Mouse (Mus musculus): ENCODE data around the gene 1700021F05Rik. TPM values are rescaled to one million over a fixed set of nuclear protein-coding genes. Genes with fewer than 3 reads are reported as not detected.
"Not testable (repeated sequence)": the region's sequence is repeated elsewhere in the genome, so short reads cannot be mapped to it uniquely, and the experiment has no call there.

Gene 1700021F05Rik
- total RNA-seq, 1 experiment from 2014 or later, result 45.8 TPM

GRCm38 (mm10) chr10:43551388-43551787 is 10.6 kb upstream of the 1700021F05Rik start:
- ATAC-seq (replicated peaks in 1 of 2; ENCODE audit: insufficient read depth in 1 of 2, low FRiP score in 2 of 2, low TSS enrichment in 1 of 2, low read depth in 1 of 2, poor library complexity in 2 of 2, severe bottlenecking in 2 of 2), result no peak

GRCm38 (mm10) chr10:43550923-43551322 is 10.1 kb upstream of the 1700021F05Rik start:
- ATAC-seq (replicated peaks in 1 of 2; ENCODE audit: insufficient read depth in 1 of 2, low FRiP score in 2 of 2, low TSS enrichment in 1 of 2, low read depth in 1 of 2, poor library complexity in 2 of 2, severe bottlenecking in 2 of 2), result no peak

GRCm38 (mm10) chr10:43549411-43549810 is 8.6 kb upstream of the 1700021F05Rik start:
- ATAC-seq (replicated peaks in 1 of 2; ENCODE audit: insufficient read depth in 1 of 2, low FRiP score in 2 of 2, low TSS enrichment in 1 of 2, low read depth in 1 of 2, poor library complexity in 2 of 2, severe bottlenecking in 2 of 2), result no peak

GRCm38 (mm10) chr10:43541153-43541544 is 355 bp upstream of the 1700021F05Rik start:
- ATAC-seq (replicated peaks in 1 of 2; ENCODE audit: insufficient read depth in 1 of 2, low FRiP score in 2 of 2, low TSS enrichment in 1 of 2, low read depth in 1 of 2, poor library complexity in 2 of 2, severe bottlenecking in 2 of 2), result no peak

- no peak for ATAC-seq (replicated peaks in 1 of 2; ENCODE audit: insufficient read depth in 1 of 2, low FRiP score in 2 of 2, low TSS enrichment in 1 of 2, low read depth in 1 of 2, poor library complexity in 2 of 2, severe bottlenecking in 2 of 2)
Measured at GRCm38 (mm10) chr10:43539746-43540310, 966 bp downstream of the 1700021F05Rik start.

- ATAC-seq (replicated peaks in 1 of 2; ENCODE audit: insufficient read depth in 1 of 2, low FRiP score in 2 of 2, low TSS enrichment in 1 of 2, low read depth in 1 of 2, poor library complexity in 2 of 2, severe bottlenecking in 2 of 2), result no peak
Measured at GRCm38 (mm10) chr10:43538831-43539230, 2.0 kb downstream of the 1700021F05Rik start.

- ATAC-seq (replicated peaks in 1 of 2; ENCODE audit: insufficient read depth in 1 of 2, low FRiP score in 2 of 2, low TSS enrichment in 1 of 2, low read depth in 1 of 2, poor library complexity in 2 of 2, severe bottlenecking in 2 of 2), result no peak
Measured at GRCm38 (mm10) chr10:43537652-43538051, 3.1 kb downstream of the 1700021F05Rik start.

- ATAC-seq (replicated peaks in 1 of 2; ENCODE audit: insufficient read depth in 1 of 2, low FRiP score in 2 of 2, low TSS enrichment in 1 of 2, low read depth in 1 of 2, poor library complexity in 2 of 2, severe bottlenecking in 2 of 2), result no peak
Measured at GRCm38 (mm10) chr10:43534382-43534781, 6.4 kb downstream of the 1700021F05Rik start.

GRCm38 (mm10) chr10:43527283-43528269 is 13.2 kb downstream of the 1700021F05Rik start:
- no peak for ATAC-seq (replicated peaks in 1 of 2; ENCODE audit: insufficient read depth in 1 of 2, low FRiP score in 2 of 2, low TSS enrichment in 1 of 2, low read depth in 1 of 2, poor library complexity in 2 of 2, severe bottlenecking in 2 of 2)

- ATAC-seq (replicated peaks in 1 of 2; ENCODE audit: insufficient read depth in 1 of 2, low FRiP score in 2 of 2, low TSS enrichment in 1 of 2, low read depth in 1 of 2, poor library complexity in 2 of 2, severe bottlenecking in 2 of 2), result not testable (repeated sequence)
Measured at GRCm38 (mm10) chr10:43523931-43524330, 16.9 kb downstream of the 1700021F05Rik start, which contains the start of gene Gm9803. Gene Gm9803, plus strand, starts transcription at chr10:43524084.

GRCm38 (mm10) chr10:43519977-43520376 is 20.8 kb downstream of the 1700021F05Rik start:
- ATAC-seq (replicated peaks in 1 of 2; ENCODE audit: insufficient read depth in 1 of 2, low FRiP score in 2 of 2, low TSS enrichment in 1 of 2, low read depth in 1 of 2, poor library complexity in 2 of 2, severe bottlenecking in 2 of 2), result no peak

- no peak for ATAC-seq (replicated peaks in 1 of 2; ENCODE audit: insufficient read depth in 1 of 2, low FRiP score in 2 of 2, low TSS enrichment in 1 of 2, low read depth in 1 of 2, poor library complexity in 2 of 2, severe bottlenecking in 2 of 2)
Measured at GRCm38 (mm10) chr10:43518368-43518767, 22.4 kb downstream of the 1700021F05Rik start.

GRCm38 (mm10) chr10:43517836-43518235 is 23.0 kb downstream of the 1700021F05Rik start:
- ATAC-seq (replicated peaks in 1 of 2; ENCODE audit: insufficient read depth in 1 of 2, low FRiP score in 2 of 2, low TSS enrichment in 1 of 2, low read depth in 1 of 2, poor library complexity in 2 of 2, severe bottlenecking in 2 of 2), result no peak

- no peak for ATAC-seq (replicated peaks in 1 of 2; ENCODE audit: insufficient read depth in 1 of 2, low FRiP score in 2 of 2, low TSS enrichment in 1 of 2, low read depth in 1 of 2, poor library complexity in 2 of 2, severe bottlenecking in 2 of 2)
Measured at GRCm38 (mm10) chr10:43516992-43517660, 23.7 kb downstream of the 1700021F05Rik start.

GRCm38 (mm10) chr10:43512976-43513375 is 27.8 kb downstream of the 1700021F05Rik start:
- ATAC-seq (replicated peaks in 1 of 2; ENCODE audit: insufficient read depth in 1 of 2, low FRiP score in 2 of 2, low TSS enrichment in 1 of 2, low read depth in 1 of 2, poor library complexity in 2 of 2, severe bottlenecking in 2 of 2), result no peak

GRCm38 (mm10) chr10:43509228-43509627 is 31.6 kb downstream of the 1700021F05Rik start:
- ATAC-seq (replicated peaks in 1 of 2; ENCODE audit: insufficient read depth in 1 of 2, low FRiP score in 2 of 2, low TSS enrichment in 1 of 2, low read depth in 1 of 2, poor library complexity in 2 of 2, severe bottlenecking in 2 of 2), result no peak

- ATAC-seq (replicated peaks in 1 of 2; ENCODE audit: insufficient read depth in 1 of 2, low FRiP score in 2 of 2, low TSS enrichment in 1 of 2, low read depth in 1 of 2, poor library complexity in 2 of 2, severe bottlenecking in 2 of 2), result no peak
Measured at GRCm38 (mm10) chr10:43507051-43507450, 33.7 kb downstream of the 1700021F05Rik start.

- no peak for ATAC-seq (replicated peaks in 1 of 2; ENCODE audit: insufficient read depth in 1 of 2, low FRiP score in 2 of 2, low TSS enrichment in 1 of 2, low read depth in 1 of 2, poor library complexity in 2 of 2, severe bottlenecking in 2 of 2)
Measured at GRCm38 (mm10) chr10:43504291-43504690, 36.5 kb downstream of the 1700021F05Rik start.

Measured in hematopoietic stem cell, adult 5-6 weeks (primary cell).